Mouse (Mus musculus): Measurements from ENCODE around the gene Pik3cg. TPM values are rescaled to one million over a fixed set of nuclear protein-coding genes. Genes with fewer than 3 reads are reported as not detected.
A peak's percentile ranks its signal among the peaks of the same experiment; 100 is the strongest.
"Not testable (repeated sequence)": the region's sequence is repeated elsewhere in the genome, so short reads cannot be mapped to it uniquely, and the experiment has no call there.

Gene Pik3cg
- 1.2 and 1.4 TPM in 2 replicates for polyA plus RNA-seq (2015; fragmentation: Nextera tagmentation; extraction: Ambion mirVana)

- no peak for ATAC-seq (ENCODE audit: low FRiP score)
- WGBS, result 73% methylated on average over 22 of the region's 22 CpGs
- no peak within 1 kb of the TSS for H3K4me2 ChIP-seq
Observed at GRCm38 (mm10) chr12:32207948-32208891, at the start of gene Pik3cg. Pik3cg (minus strand) TSS chr12:32208659.

GRCm38 (mm10) chr12:32248483-32248882 is 40.0 kb upstream of the Pik3cg start:
- Histone ChIP-seq H3K27me3 (no peaks in the 10 kb centered on the region), H3K9ac (no peak overlapping the region), H3K36me3 (no peaks in the 10 kb centered on the region), H3K4me1 (replicated peaks) (no peaks in the 10 kb centered on the region), H3K4me2 (no peak overlapping the region), H3K4me3 (no peak overlapping the region), H3K27ac (no peak overlapping the region), H3K9me3 (no peaks in the 10 kb centered on the region)
- no peak for ATAC-seq (ENCODE audit: low FRiP score)
- 63% methylated on average over 2 of the region's 2 CpGs for WGBS

More at GRCm38 (mm10) chr12:32207948-32208891, at the start of gene Pik3cg:
- no peaks in the 10 kb centered on the region for H3K27me3 ChIP-seq
- no peaks in the 10 kb centered on the region for H3K36me3 ChIP-seq
- H3K4me3 ChIP-seq, result no peak within 1 kb of the TSS
- H3K9me3 ChIP-seq, result no peaks in the 10 kb centered on the region
- H3K27ac ChIP-seq, result no peak within 1 kb of the TSS
- no peak within 1 kb of the TSS for H3K9ac ChIP-seq
- peaks cover 8% of the 10 kb centered on the region for H3K4me1 ChIP-seq (replicated peaks)

GRCm38 (mm10) chr12:32245566-32246233 is 37.2 kb upstream of the Pik3cg start:
- Histone ChIP-seq H3K27me3 (no peaks in the 10 kb centered on the region), H3K4me1 (replicated peaks) (no peaks in the 10 kb centered on the region), H3K9ac (no peak overlapping the region), H3K9me3 (no peaks in the 10 kb centered on the region), H3K4me3 (no peak overlapping the region), H3K27ac (no peak overlapping the region), H3K4me2 (no peak overlapping the region), H3K36me3 (no peaks in the 10 kb centered on the region)
- WGBS, result 75% methylated on average over 5 of the region's 5 CpGs
- ATAC-seq (ENCODE audit: low FRiP score), result no peak

GRCm38 (mm10) chr12:32243586-32243985 is 35.1 kb upstream of the Pik3cg start:
- Histone ChIP-seq H3K4me2 (no peak overlapping the region), H3K9ac (no peak overlapping the region), H3K4me3 (no peak overlapping the region), H3K9me3 (no peaks in the 10 kb centered on the region), H3K36me3 (no peaks in the 10 kb centered on the region), H3K4me1 (replicated peaks) (no peaks in the 10 kb centered on the region), H3K27ac (no peak overlapping the region), H3K27me3 (no peaks in the 10 kb centered on the region)
- WGBS, result 96% methylated on average over 1 of the region's 1 CpGs
- no peak for ATAC-seq (ENCODE audit: low FRiP score)

GRCm38 (mm10) chr12:32239134-32239533 is 30.7 kb upstream of the Pik3cg start:
- not testable (repeated sequence) for H3K4me3 ChIP-seq; H3K4me2 ChIP-seq; H3K27me3 ChIP-seq; ATAC-seq (ENCODE audit: low FRiP score); H3K27ac ChIP-seq; H3K9ac ChIP-seq; H3K4me1 ChIP-seq (replicated peaks); H3K9me3 ChIP-seq; H3K36me3 ChIP-seq
- WGBS, result 87% methylated on average over 3 of the region's 3 CpGs

GRCm38 (mm10) chr12:32238433-32238832 is 30.0 kb upstream of the Pik3cg start:
- H3K36me3 ChIP-seq, result no peaks in the 10 kb centered on the region
- no peak overlapping the region for H3K27ac ChIP-seq
- H3K4me2 ChIP-seq, result no peak overlapping the region
- no peaks in the 10 kb centered on the region for H3K27me3 ChIP-seq
- H3K9ac ChIP-seq, result no peak overlapping the region
- WGBS, result 82% methylated on average over 5 of the region's 5 CpGs
- H3K9me3 ChIP-seq, result no peaks in the 10 kb centered on the region
- ATAC-seq (ENCODE audit: low FRiP score), result no peak
- H3K4me3 ChIP-seq, result no peak overlapping the region
- H3K4me1 ChIP-seq (replicated peaks), result peaks cover 8% of the 10 kb centered on the region; the same call in 1 of the 2 replicates

GRCm38 (mm10) chr12:32237839-32238238 is 29.4 kb upstream of the Pik3cg start:
- no peaks in the 10 kb centered on the region for H3K27me3 ChIP-seq
- ATAC-seq (ENCODE audit: low FRiP score), result peak; percentile 55; the same call in 1 of the 2 replicates
- H3K9me3 ChIP-seq, result no peaks in the 10 kb centered on the region
- H3K27ac ChIP-seq, result no peak overlapping the region
- H3K9ac ChIP-seq, result no peak overlapping the region
- H3K4me2 ChIP-seq, result no peak overlapping the region
- no peaks in the 10 kb centered on the region for H3K36me3 ChIP-seq
- H3K4me1 ChIP-seq (replicated peaks), result peaks cover 8% of the 10 kb centered on the region; the same call in 1 of the 2 replicates
- WGBS, result 56% methylated on average over 5 of the region's 5 CpGs
- H3K4me3 ChIP-seq, result no peak overlapping the region

GRCm38 (mm10) chr12:32237139-32237538 is 28.7 kb upstream of the Pik3cg start:
- H3K36me3 ChIP-seq, result no peaks in the 10 kb centered on the region
- no peak overlapping the region for H3K4me2 ChIP-seq
- H3K9ac ChIP-seq, result no peak overlapping the region
- H3K4me1 ChIP-seq (replicated peaks), result peaks cover 8% of the 10 kb centered on the region; the same call in 1 of the 2 replicates
- no peak for ATAC-seq (ENCODE audit: low FRiP score)
- H3K9me3 ChIP-seq, result no peaks in the 10 kb centered on the region
- H3K27me3 ChIP-seq, result no peaks in the 10 kb centered on the region
- 33% methylated on average over 1 of the region's 1 CpGs for WGBS
- no peak overlapping the region for H3K27ac ChIP-seq
- H3K4me3 ChIP-seq, result no peak overlapping the region

- no peaks in the 10 kb centered on the region for H3K27me3 ChIP-seq
- no peak overlapping the region for H3K4me2 ChIP-seq
- no peaks in the 10 kb centered on the region for H3K9me3 ChIP-seq
- H3K4me1 ChIP-seq (replicated peaks), result peaks cover 8% of the 10 kb centered on the region; the same call in 1 of the 2 replicates
- H3K9ac ChIP-seq, result no peak overlapping the region
- no peak overlapping the region for H3K4me3 ChIP-seq
- WGBS, result 89% methylated on average over 3 of the region's 3 CpGs
- no peak overlapping the region for H3K27ac ChIP-seq
- no peak for ATAC-seq (ENCODE audit: low FRiP score)
- no peaks in the 10 kb centered on the region for H3K36me3 ChIP-seq
Observed at GRCm38 (mm10) chr12:32236450-32236849, 28.0 kb upstream of the Pik3cg start.

- H3K27ac ChIP-seq, result no peak overlapping the region
- no peak overlapping the region for H3K9ac ChIP-seq
- H3K27me3 ChIP-seq, result no peaks in the 10 kb centered on the region
- ATAC-seq (ENCODE audit: low FRiP score), result no peak
- no peaks in the 10 kb centered on the region for H3K36me3 ChIP-seq
- no peaks in the 10 kb centered on the region for H3K9me3 ChIP-seq
- H3K4me1 ChIP-seq (replicated peaks), result peaks cover 12% of the 10 kb centered on the region; the same call in 1 of the 2 replicates
- no peak overlapping the region for H3K4me2 ChIP-seq
- WGBS, result 73% methylated on average over 4 of the region's 4 CpGs
- H3K4me3 ChIP-seq, result no peak overlapping the region
Observed at GRCm38 (mm10) chr12:32233871-32234270, 25.4 kb upstream of the Pik3cg start.

- no peak overlapping the region for H3K4me3 ChIP-seq
- no peak overlapping the region for H3K27ac ChIP-seq
- no peak for ATAC-seq (ENCODE audit: low FRiP score)
- H3K4me2 ChIP-seq, result no peak overlapping the region
- 89% methylated on average over 1 of the region's 1 CpGs for WGBS
- no peaks in the 10 kb centered on the region for H3K36me3 ChIP-seq
- no peak overlapping the region for H3K9ac ChIP-seq
- no peaks in the 10 kb centered on the region for H3K27me3 ChIP-seq
- peaks cover 4% of the 10 kb centered on the region; the same call in 1 of the 2 replicates for H3K4me1 ChIP-seq (replicated peaks)
- H3K9me3 ChIP-seq, result no peaks in the 10 kb centered on the region
Observed at GRCm38 (mm10) chr12:32231398-32231797, 22.9 kb upstream of the Pik3cg start.

GRCm38 (mm10) chr12:32223629-32224028 is 15.2 kb upstream of the Pik3cg start:
- no peak overlapping the region for H3K4me3 ChIP-seq
- H3K9ac ChIP-seq, result no peak overlapping the region
- H3K9me3 ChIP-seq, result no peaks in the 10 kb centered on the region
- no peak overlapping the region for H3K4me2 ChIP-seq
- no peaks in the 10 kb centered on the region for H3K4me1 ChIP-seq (replicated peaks)
- H3K27ac ChIP-seq, result no peak overlapping the region
- no peaks in the 10 kb centered on the region for H3K36me3 ChIP-seq
- ATAC-seq (ENCODE audit: low FRiP score), result no peak
- WGBS, result 85% methylated on average over 1 of the region's 1 CpGs
- no peaks in the 10 kb centered on the region for H3K27me3 ChIP-seq

Data from hindbrain, embryonic 13.5 days (tissue).